Mouse (Mus musculus) adrenal gland, postnatal 14 days (tissue): Measurements from ENCODE around the gene Olfr49. TPM values are rescaled to one million over a fixed set of nuclear protein-coding genes. Genes with fewer than 3 reads are reported as not detected.
A peak's percentile ranks its signal among the peaks of the same experiment; 100 is the strongest.

Source experiments
- DNase-seq: peaks from one replicate; pipeline ENCODE4 v3.0.0; 2021; ENCODE audit warnings: mixed read lengths
- long read RNA-seq, 2 experiments: library from polyadenylated mRNA; stranded (forward); transcript quantifications; one replicate each; pipeline ENCODE4 v2.0.0; 2021
- total RNA-seq: library from RNA; stranded (reverse); gene quantifications from 2 replicates; pipeline ENCODE4 v1.2.3, GENCODE M21; 2021

Olfr49 gene
- not detected in 2 replicates for total RNA-seq
- long read RNA-seq, experiment 1: 0 reads
- long read RNA-seq, experiment 2: 0 reads

DNA sequence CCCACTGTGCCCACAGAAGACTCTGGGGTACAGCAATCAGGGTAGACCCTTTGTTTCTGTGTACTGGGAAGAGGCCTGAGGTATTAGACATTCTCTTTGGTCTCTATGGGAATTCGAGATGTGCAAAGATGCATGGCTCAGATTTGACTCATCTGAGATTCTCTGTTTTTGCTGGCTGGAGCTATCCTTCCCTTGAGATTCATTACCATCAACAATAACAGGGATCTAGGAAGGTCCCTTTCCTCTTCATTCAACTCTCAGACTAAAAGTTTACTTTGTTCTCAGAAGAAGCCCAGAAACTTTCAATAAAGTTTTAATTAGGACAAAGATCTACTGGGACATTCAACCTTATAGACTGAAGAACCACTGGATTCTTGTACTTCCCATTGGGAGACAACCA lies at the start of gene Olfr49:
Gene Olfr49, minus strand, starts transcription at position 101 of the 400 bp plus-strand sequence.
- DNase-seq: no peak

DNA sequence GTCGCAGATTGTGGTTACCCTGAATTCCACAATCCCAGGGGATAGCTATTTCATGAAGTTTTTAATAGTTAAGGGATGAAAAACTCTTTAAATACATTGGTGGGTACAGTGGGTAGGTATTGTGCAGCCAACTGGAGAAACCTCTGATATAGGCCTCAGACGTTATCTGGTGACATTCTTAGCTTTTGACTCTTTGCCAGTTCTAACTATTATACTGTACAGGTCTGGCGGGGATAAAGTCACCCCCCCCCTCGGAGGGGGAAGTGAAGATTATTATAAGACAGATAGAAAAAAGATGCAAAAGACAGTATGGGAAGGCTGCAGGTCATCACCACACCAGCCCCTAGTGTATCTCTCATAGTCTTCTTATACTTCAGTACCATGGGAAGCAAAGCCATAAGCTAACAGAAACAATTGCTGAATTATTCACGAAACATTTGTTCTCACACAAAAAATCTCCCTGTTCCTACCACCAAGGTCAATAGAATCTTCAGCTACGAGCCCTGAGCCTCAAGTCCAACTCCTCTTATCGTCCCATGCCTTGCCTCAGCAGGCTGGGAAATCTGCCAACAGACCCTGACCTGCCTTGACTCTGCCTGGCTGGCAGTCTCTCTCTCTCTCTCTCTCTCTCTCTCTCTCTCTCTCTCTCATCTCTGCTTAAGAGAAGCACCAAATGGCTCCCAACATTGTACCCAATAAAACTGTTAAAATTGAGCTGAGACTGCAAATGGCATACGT lies 48.9 kb upstream of the Olfr49 start:
- peak; percentile 82 for DNase-seq

DNA sequence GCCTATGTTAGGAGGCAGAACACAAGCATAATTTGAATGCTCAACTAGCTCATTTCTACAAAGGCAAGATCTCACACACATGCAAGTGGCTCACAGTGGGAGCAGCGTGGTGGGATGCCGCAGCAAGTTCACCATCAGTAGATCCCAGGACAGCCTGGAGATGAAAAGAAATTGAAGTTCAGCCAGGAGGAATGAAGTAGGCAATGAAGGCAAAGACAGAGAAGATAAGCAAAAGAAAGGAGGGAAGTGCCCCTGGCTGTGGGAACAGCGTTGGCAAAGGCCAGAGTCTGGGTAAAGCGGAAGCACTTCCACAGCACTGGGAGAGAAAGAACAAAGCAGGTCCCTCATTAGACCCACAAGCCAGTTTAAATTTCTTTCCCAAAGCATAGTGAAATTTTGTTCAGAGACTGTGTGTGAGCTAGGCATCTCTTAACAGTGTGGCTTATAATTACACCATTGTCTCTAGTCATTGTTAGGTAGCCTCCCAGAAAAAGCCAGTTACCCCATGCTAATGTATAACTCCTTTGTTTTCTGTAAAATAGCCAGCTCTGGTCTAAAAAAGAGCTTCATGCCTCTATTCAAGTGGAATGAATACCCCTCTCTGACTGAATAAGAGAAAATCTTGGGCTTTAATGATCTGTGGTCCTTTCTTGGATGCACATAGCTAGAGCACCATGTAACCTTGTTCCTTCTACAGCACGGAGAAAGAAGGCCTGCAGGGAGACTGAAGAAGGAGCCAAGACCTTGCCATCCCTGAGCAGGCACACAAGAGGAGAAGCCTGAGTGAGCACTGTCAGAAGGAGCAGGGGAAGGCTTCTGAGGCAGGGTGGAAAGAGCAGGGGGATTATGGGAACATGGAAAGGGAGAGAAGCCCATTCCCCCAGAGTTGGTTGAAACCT lies 47.7 kb upstream of the Olfr49 start:
- DNase-seq: no peak

DNA sequence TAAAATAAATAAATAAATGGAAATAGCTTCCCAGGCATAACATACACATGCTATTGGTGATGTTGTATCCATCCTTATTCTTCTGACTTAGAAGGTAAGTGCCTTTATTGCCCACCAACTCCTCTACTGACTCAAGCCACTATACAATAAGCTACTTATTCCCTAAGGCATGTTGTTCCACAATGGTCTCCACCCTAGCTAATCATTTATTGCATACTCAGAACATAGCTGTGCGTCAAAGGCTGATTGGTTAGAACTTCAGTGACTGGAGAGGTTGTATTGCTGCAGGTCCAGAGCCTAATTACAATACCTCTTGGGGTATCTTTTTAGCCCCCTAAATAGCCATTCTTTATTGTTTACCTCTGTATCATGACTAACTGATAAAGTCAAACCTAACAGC lies 46.4 kb upstream of the Olfr49 start:
- no peak for DNase-seq

DNA sequence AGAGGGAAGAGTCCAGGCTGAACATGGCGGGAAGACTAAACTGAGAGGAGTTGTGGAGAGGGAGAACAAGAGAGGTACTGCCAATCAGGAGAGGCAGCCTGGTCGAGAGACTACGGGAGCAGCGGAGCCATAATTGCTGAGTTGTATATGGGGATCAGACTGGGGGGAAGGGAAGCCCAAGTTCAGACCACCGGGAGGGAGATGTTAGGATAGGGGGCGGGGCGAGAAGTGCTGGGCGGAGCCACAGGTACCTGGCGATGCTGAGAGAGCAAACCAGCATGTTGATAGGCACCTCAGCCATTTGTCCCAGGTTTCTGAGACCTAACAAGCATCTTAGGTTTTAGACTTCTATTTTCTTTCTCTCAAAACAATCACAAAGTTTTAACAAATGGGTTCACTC lies 44.5 kb upstream of the Olfr49 start:
- DNase-seq: no peak

DNA sequence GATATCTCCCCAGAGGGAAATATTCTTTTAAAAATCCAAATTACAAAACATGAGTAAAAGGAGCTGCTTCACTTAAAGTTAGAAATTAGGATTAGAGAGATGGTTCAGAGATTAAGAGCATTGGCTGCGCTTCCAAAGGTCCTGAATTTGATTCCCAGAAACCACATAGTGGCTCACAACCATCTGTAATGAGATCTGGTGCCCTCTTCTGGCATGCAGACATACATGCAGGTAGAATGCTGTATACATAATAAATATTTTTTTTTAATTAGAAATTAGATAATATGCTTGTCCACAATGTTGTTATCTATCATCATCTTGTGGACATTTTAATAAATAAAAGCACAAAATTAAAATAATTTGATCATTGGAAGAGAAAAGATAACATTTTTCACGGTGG lies 43.8 kb upstream of the Olfr49 start:
- no peak for DNase-seq

DNA sequence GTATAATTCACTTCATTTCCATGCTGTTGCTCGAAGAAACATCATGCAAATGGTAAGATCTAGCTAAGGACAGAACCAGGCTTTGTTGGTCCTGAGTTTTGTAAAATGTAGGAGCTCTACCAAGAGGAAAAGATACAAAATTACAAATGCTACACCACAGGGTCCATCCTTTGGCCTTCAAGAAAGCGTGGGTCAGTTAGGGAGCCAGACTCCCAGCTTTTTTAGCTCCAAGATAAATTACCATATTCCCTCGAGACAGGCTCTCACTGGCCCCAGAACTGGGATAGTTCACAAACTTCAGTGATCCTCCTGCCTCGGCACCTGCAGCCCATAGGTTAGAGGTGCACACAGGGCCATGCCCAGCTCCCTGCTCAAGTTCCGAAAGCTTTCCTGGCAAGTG lies 39.7 kb upstream of the Olfr49 start:
- DNase-seq: no peak

DNA sequence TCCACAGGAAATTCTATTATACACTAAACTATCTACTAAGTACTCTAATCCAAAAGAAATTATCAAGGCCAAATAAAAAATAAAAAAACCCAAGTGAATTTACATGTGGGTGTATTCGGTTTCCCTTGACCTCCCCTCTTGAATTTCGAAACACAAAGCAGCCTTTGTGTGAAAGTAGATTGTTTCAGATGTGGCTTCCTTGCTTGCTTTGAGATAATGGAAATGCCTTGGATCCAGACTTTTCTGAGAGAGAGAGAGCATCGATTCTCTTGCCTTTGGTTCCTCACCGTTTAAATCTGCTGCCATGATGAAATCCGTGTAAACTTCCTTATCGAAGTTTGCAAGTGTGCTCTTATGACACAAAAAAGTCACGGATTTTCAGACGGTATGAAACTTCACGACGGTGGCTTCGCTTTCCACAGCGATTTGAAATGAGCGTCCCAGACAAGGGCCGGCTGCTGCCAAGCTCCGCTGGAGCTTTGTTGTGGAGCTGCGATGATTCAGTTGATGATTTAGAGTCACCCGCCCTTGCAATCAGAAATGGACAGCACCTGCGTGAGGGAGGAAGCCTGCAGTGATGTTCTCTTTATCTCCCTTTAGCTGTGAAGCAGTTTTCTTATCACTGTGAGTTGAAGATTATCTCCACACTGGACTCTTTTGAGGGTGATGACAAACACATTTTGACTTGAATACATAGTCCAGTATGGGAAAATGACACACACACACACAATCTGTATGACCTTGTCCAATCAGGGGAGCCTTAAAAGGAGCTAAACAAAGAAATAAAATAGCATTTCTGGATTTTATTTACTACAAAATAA lies 37.0 kb upstream of the Olfr49 start:
- DNase-seq: peak; percentile 20

DNA sequence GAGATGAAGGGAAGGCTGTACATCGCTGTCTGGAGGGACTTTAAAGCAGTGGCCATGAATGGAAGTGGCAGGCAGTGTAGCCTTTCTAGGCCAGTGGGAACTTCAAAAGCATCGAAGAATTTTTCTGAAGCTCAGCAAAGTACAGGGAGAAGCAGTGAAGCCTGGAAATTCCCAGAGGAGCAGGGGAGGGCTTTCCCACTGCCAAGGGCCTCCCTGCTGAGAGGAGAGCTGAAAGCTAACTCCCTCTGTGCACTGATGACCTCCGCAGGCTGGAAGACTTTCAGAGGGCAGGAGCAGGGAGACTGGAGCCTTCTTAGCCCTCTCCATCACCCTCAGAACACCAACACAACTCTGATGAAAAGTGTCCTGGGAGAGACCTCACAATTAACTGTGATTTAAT lies 27.0 kb upstream of the Olfr49 start:
- DNase-seq: peak; percentile 37

DNA sequence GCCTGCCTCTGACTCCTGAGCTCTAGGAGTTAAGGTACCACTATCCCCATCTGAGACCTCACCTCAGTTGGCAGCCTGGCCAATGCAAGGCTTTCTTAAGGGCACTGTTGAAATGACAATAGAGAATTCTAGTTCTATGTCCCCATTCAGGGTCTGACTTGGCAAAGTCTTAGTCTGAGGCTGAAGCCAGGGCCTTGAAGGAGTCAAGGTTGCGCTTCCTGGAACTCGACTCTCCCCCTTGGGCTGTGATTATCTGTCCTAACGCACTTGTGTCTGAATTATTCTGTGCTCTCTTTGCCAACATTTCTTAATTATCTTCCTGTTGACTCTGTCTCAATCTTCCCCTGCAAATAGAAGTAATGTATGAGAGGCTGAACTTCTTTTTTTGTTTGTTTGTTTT lies 15.9 kb upstream of the Olfr49 start:
- DNase-seq: peak; percentile 42

DNA sequence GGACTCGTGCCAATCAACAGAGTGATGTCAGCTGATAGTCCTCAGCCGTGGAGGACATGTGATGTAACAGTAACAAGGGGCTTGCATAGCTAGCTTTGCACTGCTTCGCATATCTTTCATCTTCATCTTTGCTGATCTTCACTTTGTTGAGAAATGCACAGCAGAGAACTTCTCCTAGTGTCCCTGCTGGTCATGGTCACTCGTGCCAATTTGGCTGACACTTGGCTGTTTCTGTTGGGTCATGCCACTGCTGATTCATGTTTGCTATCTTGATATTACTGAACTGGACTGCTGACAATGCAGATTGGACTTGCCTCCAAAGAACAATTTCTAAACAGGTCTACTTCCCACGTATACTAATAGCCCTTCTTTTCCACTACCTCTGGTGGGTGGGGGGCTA lies 15.4 kb upstream of the Olfr49 start:
- peak; percentile 80 for DNase-seq

DNA sequence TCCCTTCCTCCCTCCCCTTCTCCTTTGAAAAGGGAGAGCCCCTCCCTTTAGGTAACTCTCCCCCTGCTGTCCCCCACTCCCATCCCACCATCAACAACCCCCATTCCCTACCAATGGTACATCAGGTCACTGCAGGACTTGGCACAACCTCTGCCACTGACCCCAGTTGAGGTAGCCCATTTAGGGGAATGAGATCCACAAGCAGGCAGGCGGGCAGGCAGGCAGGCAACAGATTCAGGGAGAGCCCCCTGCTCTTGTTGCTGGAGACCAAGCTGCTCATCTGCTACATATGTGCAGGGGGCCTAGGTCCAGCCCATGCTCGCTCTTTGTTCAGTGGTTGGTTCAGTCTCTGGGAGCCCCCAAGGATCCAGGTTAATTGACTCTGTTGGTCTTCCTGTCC lies 8.3 kb downstream of the Olfr49 start:
- DNase-seq: no peak

DNA sequence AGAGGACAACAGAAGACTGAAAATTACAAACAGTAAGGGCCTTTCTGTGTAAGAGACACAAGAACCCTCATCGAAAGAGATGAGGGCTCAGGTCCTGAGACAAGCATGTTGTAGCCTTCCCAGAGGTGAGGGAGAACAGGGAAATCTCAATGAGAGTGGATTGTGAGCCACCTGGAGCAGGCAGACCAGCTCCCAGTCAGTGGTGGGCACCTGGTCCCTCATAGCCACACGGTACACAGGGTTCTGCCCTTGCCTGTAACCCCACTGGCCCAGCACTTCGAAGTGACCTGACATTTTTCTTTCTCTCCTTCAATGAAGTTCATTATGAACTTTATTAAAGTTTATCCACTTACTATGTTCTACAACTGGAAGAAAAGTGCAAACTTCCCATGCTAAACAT lies 12.0 kb downstream of the Olfr49 start:
- DNase-seq: no peak

DNA sequence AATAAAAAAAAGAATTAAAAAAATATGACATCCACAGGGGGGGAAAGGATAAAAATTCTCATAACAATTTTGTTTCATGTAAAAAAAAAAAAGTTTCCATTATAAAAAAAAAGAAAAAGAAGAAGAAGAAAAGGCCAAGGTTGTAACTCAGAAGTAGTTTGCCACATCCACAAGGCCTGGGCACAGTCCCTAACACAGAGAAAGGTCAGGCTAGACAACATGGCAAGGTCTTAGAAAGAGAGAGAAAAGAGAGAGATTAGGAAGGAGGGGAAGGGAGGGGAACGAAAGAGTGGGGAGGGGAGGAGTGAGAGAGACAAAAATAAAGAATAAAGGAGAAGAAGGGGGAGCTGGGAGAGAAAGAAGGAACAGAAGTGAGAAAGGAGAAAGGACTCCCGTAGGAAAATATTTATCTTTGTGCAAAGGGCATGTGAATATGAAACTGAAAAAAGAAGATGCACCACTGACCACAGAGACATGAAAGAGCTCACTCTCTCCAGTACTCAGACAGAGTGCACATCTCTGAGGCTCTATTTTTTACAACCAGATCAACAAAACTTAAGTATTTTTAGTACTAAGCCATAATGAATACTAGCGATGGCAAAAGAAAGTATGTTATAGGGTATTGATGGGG lies 12.6 kb downstream of the Olfr49 start:
- DNase-seq: peak; percentile 53

DNA sequence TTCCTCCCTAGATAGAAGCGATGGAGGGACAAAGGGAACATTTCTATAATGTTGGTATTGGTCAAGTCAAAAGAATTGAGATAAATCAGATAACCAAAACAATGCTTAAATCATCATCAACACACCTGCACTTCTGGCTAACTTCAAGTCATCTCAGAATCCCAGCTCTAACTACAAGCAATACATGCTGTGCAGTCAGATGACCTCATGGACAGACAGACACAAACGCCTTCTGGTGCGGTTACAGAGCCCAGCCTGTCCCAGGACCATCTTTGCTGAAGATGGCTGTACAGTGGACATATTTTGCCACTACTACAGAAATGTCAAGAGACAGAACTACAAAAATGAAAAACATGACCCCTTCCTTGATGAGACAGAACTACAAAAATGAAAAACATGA lies 14.3 kb downstream of the Olfr49 start:
- DNase-seq: no peak

DNA sequence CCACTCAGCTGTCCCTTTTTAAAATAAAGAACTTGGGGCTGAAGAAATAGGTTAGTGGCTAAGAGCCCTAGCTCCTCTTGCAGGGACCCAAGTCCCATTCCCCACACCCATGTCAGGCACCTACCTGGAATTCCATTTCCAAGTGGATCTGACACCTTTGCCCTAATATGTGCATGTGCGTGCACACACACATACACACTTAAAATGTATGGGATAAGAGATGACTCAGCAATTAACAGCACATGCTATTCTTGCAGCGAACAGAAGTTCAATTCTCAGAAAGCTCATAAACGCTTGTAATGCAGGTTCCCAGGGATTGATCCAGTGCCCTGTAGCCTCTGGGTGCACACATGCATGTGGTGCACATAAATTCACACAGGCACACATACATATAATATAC lies 15.2 kb downstream of the Olfr49 start:
- DNase-seq: no peak

DNA sequence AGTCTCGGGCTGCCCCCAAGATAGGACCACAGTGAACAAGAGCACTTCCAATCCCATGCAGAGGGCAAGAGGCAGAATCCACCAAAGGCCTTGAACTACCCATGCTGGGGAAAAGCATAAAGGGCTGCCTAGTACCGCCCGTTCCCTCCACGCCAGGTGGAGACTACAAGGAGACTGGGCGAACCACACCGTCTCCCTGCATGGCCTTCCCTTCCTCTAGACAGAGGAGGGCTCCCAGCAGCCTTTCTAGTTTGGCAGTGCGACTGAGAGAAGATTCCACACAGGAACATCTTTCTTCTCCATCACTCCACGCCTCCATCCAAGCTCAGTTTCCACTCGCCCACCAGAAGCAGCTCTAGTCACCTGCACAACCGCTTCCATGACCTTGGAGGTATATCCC lies 16.8 kb downstream of the Olfr49 start:
- no peak for DNase-seq

DNA sequence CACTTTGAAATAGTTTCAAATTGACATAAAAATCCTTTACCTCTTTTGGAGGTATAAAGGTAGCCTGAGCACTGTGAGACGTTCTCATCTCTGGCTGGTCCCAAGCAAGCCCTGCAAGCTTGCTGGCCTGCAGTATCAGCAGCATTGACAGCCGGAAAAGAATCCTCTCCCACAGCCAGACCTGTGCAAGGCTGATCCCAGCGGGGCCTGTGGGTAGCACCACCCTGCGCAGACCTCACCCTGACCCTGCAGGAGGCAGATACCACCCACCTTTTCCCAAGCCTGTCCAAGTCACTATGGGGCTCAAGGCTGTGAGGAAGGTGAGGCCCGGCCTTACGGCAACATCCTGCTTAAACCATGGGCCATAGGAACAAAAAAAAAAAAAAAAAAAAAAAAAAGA lies 18.8 kb downstream of the Olfr49 start:
- DNase-seq: no peak

DNA sequence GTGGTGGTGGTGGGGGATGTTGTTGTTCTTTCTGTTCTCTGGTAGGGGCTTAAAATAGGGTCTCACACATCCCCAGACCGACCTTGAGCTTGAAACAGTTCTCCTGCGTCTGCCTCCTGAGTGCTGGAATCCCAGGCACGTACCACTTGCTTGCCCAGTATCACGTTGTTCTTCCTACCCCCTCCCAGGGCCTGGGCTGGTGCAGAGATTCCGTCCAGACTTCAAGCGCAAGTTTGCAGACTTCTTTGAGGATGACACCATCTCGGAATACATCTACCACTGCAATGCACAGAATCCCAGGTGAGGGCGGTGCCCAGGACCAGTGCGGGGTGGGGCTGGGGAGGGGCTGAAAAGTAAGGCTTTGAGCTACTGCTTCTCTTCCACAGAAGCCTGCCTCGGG lies 19.6 kb downstream of the Olfr49 start:
- no peak for DNase-seq

DNA sequence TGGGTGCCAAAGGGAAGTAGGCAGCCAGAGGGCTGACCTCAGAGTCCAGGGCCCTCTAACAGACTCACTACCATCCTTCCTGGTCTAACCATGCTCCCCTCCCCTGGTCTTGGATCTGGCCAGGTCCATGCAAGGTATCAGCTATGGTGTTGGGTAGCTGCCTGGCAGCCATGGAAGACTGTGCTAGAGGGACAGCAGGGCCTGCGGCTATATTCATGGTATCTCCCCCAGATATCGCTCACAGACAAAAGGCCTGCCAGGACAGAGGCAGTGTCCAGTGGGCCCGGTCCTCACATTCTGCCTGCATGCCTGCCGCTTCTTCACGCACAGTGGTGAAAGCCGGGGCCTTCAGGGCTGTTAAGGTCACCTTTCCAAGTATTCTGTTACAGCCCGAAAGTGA lies 20.5 kb downstream of the Olfr49 start:
- no peak for DNase-seq

DNA sequence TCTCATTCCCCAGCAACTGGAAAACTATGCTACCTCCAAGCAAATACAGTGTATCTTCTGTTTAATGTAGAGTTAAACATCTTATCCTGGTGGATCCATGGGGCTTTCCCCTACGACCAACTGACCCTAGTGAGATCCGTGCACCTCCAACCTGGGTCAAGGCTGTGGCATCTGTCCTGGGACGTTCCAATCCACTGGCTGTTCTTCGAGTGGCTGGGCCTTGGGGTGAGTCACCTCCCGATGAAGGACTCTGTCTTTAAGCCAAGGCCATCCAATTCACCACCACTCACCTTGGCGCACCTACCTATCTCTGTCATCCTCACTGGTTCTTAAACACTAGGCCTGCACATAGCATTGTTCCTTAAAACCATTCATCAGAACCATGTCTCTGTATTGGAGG lies 21.6 kb downstream of the Olfr49 start:
- peak; percentile 48 for DNase-seq

DNA sequence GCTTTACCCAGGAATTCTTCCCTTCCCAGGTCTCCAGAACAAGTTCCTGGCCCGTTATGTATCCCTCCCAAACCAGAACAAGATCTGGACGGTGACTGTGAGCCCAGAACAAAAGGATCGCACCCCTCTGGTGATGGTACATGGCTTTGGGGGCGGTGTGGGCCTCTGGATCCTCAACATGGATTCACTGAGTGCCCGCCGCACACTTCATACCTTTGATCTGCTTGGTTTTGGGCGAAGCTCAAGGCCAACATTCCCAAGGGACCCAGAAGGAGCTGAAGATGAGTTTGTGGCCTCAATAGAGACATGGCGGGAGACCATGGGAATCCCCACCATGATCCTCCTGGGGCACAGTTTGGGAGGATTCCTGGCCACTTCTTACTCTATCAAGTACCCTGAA lies 22.1 kb downstream of the Olfr49 start:
- DNase-seq: no peak
